ENCODE assay signal across 14 mouse cellular contexts in the genomic region with DNA sequence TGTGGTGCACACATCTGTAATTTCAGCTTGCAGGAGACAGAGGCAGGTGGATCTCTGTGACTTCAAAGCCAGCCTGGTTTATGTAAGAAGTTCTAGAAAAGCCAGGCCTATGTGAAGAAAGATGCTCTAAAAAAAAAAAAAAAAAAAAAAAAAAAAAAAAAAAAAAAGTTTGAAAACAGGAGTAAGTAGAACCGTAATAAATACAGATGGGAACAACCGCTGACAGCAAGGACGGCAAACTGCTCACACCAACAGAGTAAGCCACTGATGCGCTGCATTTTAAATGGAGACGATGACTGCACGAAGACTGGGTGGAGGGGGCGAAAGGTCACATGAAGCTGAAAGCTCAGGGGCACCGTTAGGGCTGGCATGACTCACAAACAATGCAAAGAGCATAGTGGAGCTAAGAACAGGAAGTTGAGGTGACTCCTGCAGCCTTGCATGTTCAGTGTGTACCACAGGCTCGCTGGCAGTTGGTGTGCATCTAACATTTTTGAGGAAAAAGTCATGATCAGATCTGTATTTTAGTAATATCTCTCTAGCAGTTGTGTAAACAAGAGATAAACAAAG. TPM values are rescaled to one million over a fixed set of nuclear protein-coding genes. Genes with fewer than 3 reads are reported as not detected.
DNase-seq lines count a peak whose midpoint lies in the region; ATAC-seq and TF ChIP-seq lines count a peak whose summit lies in the region.
"Had no signal": no experiment of that assay in that cellular context is flagged by ENCODE, and none has a peak within 500 bp of the region (broad histone marks: within the 10 kb centered on the region; RNA-seq: fewer than 3 reads in every experiment).

No protein-coding gene starts in this region.

- H3K9me3 ChIP-seq in liver, embryonic 16.5 days (replicated peaks; ENCODE audit: control insufficient read depth, low read length), result no peaks in the 10 kb centered on the region
- H3K9me3 ChIP-seq in hindbrain, postnatal 0 days (ENCODE audit: low read length), result no peaks in the 10 kb centered on the region

- ATAC-seq in CD4-positive, CD25-positive, alpha-beta regulatory T cell, adult 4 months, result peak; percentile 99
- ATAC-seq in liver, embryonic 16.5 days (ENCODE audit: low read depth), result no peak
- no peak for ATAC-seq in hindbrain, postnatal 0 days

- H3K27ac ChIP-seq in liver, embryonic 16.5 days (ENCODE audit: low read length), result peak overlapping the region; percentile 9; the same call in 1 of the 2 replicates
- H3K27ac ChIP-seq in hindbrain, postnatal 0 days, result no peak overlapping the region
- H3K27ac ChIP-seq: kidney, postnatal 0 days had no signal

- TF ChIP-seq CTCF in hindbrain, postnatal 0 days (IDR thresholded peaks at IDR 0.05; ENCODE audit: low read depth), result no peak

- peak; percentile 64 for DNase-seq in T-cell, adult 2 months (ENCODE audit: low spot score)
- DNase-seq in splenic B cell, adult 2 months (ENCODE audit: low read depth, low spot score), result peak; percentile 63
- no peak for DNase-seq in hindbrain, postnatal 0 days (ENCODE audit: low spot score)
- DNase-seq in neural tube, embryonic 10.5 days (ENCODE audit: extremely low spot score, low spot score), result no peak
- no peak for DNase-seq in layer of hippocampus, adult 9-11 months
- DNase-seq: cerebellum, adult 11-12 months; right cerebral cortex, adult 18-20 months had no signal

- H3K9ac ChIP-seq in liver, embryonic 16.5 days (ENCODE audit: low read depth, low read length), result no peak overlapping the region
- H3K9ac ChIP-seq in hindbrain, postnatal 0 days (replicated peaks; ENCODE audit: low read length), result no peak overlapping the region

- H3K27me3 ChIP-seq in liver, embryonic 16.5 days (ENCODE audit: control insufficient read depth, insufficient read depth, low read depth, low read length), result no peaks in the 10 kb centered on the region
- H3K27me3 ChIP-seq in splenic B cell, adult 2 months (ENCODE audit: control insufficient read depth, insufficient read depth, low read length, poor library complexity, severe bottlenecking), result no peaks in the 10 kb centered on the region
- no peaks in the 10 kb centered on the region for H3K27me3 ChIP-seq in hindbrain, postnatal 0 days (ENCODE audit: insufficient read depth, low read length)

- H3K4me1 ChIP-seq in liver, embryonic 16.5 days (ENCODE audit: control insufficient read depth, low read depth, low read length), result peaks cover 24% of the 10 kb centered on the region
- no peaks in the 10 kb centered on the region for H3K4me1 ChIP-seq in hindbrain, postnatal 0 days (ENCODE audit: insufficient read depth, low read length)

- WGBS in liver, embryonic 16.5 days (ENCODE audit: insufficient replicate concordance), result 41% methylated on average over 9 of the region's 9 CpGs
- WGBS in hindbrain, postnatal 0 days, result 60% methylated on average over 9 of the region's 9 CpGs

- no peak overlapping the region for H3K4me3 ChIP-seq in liver, embryonic 16.5 days (ENCODE audit: low read depth, low read length)
- no peak overlapping the region for H3K4me3 ChIP-seq in hindbrain, postnatal 0 days (ENCODE audit: low read length)

- H3K36me3 ChIP-seq in liver, embryonic 16.5 days (ENCODE audit: control insufficient read depth, insufficient read depth), result no peaks in the 10 kb centered on the region
- no peaks in the 10 kb centered on the region for H3K36me3 ChIP-seq in splenic B cell, adult 2 months (ENCODE audit: control insufficient read depth, insufficient read depth, low read length, poor library complexity, severe bottlenecking)
- H3K36me3 ChIP-seq in hindbrain, postnatal 0 days (ENCODE audit: insufficient read depth, low read length), result no peaks in the 10 kb centered on the region

- no peak overlapping the region for H3K4me2 ChIP-seq in liver, embryonic 16.5 days (ENCODE audit: low read depth, low read length)
- no peak overlapping the region for H3K4me2 ChIP-seq in hindbrain, postnatal 0 days (ENCODE audit: low read depth, low read length)

RNA-seq across cellular contexts. Expression of a gene that starts 12.6 kb away (rescaled TPM):
- 1 to 10 TPM in 1 of 2 experiments, not detected in 1; 1.1 TPM for polyA plus RNA-seq in CD4-positive, CD25-positive, alpha-beta regulatory T cell, adult 4 months (2017; shearing (Covaris generic))
- 1.0 and 1.3 TPM in 2 replicates for polyA plus RNA-seq in liver, embryonic 16.5 days (2015; fragmentation: Nextera tagmentation; extraction: Ambion mirVana)
- 4.9 and 6.7 TPM in 2 replicates for total RNA-seq in hindbrain, postnatal 0 days (2014; rRNA removed)
- polyA plus RNA-seq in hindbrain, postnatal 0 days (2015; fragmentation: Nextera tagmentation; extraction: Ambion mirVana), result 11.6 TPM in 2 replicates

RNA-seq across cellular contexts. Expression of a gene that starts 14.9 kb away (rescaled TPM):
- 100 to 1,000 TPM; 433 to 466 TPM for polyA plus RNA-seq in CD4-positive, CD25-positive, alpha-beta regulatory T cell, adult 4 months (2017; shearing (Covaris generic))
- 38.4 and 38.5 TPM in 2 replicates for polyA plus RNA-seq in liver, embryonic 16.5 days (2015; fragmentation: Nextera tagmentation; extraction: Ambion mirVana)
- 9.8 and 11.5 TPM in 2 replicates for total RNA-seq in hindbrain, postnatal 0 days (2014; rRNA removed)
- 26.1 and 26.6 TPM in 2 replicates for polyA plus RNA-seq in hindbrain, postnatal 0 days (2015; fragmentation: Nextera tagmentation; extraction: Ambion mirVana)

RNA-seq across cellular contexts. Expression of a gene that starts 47.8 kb away (rescaled TPM):
- not detected for polyA plus RNA-seq in CD4-positive, CD25-positive, alpha-beta regulatory T cell, adult 4 months (2017; shearing (Covaris generic))
- polyA plus RNA-seq in liver, embryonic 16.5 days (2015; fragmentation: Nextera tagmentation; extraction: Ambion mirVana), result not detected in 2 replicates
- total RNA-seq in hindbrain, postnatal 0 days (2014; rRNA removed), result not detected in 2 replicates
- not detected in 2 replicates for polyA plus RNA-seq in hindbrain, postnatal 0 days (2015; fragmentation: Nextera tagmentation; extraction: Ambion mirVana)
- total RNA-seq: midbrain, postnatal 0 days had no signal
- polyA plus RNA-seq: embryonic facial prominence, embryonic 14.5 days; heart, embryonic 16.5 days; kidney, postnatal 0 days; limb, embryonic 11.5 days; midbrain, postnatal 0 days had no signal

Comparison
In these comparisons a context has a peak if more than half of its experiments do, and no peak if none do; other contexts are left out.
1. DNase-seq: peak in T-cell, adult 2 months (single experiment) and splenic B cell, adult 2 months (single experiment); none in hindbrain, postnatal 0 days (single experiment), neural tube, embryonic 10.5 days (single experiment) and layer of hippocampus, adult 9-11 months (single experiment).
2. RNA of a gene that starts 14.9 kb away (polyA plus RNA-seq): 433 to 466 TPM in CD4-positive, CD25-positive, alpha-beta regulatory T cell, adult 4 months; 38.4 to 38.5 TPM in liver, embryonic 16.5 days and 26.1 to 26.6 TPM in hindbrain, postnatal 0 days; every median in the first group is over 10 times any median in the second.